Mouse (Mus musculus): Measurements from ENCODE around the gene Mark3. TPM values are rescaled to one million over a fixed set of nuclear protein-coding genes. Genes with fewer than 3 reads are reported as not detected.

Mark3 gene
- polyA plus RNA-seq, 1 experiment from 2014 or later, result 70.0 TPM

- H3K9ac ChIP-seq, result no peak overlapping the region
- ATAC-seq (ENCODE audit: insufficient number of reproducible peaks, insufficient read depth, low FRiP score, low TSS enrichment), result no peak
- H3K4me1 ChIP-seq, result no peaks in the 10 kb centered on the region
- H3K4me3 ChIP-seq, result no peak overlapping the region
- H3K27me3 ChIP-seq, result no peaks in the 10 kb centered on the region
- no peaks in the 10 kb centered on the region for H3K9me3 ChIP-seq
- H3K4me2 ChIP-seq (replicated peaks), result no peak overlapping the region
- no peaks in the 10 kb centered on the region for H3K36me3 ChIP-seq
- no peak overlapping the region for H3K27ac ChIP-seq
- 52% methylated on average over 5 of the region's 5 CpGs for WGBS
Observed at GRCm38 (mm10) chr12:111563076-111563629, 11.2 kb upstream of the Mark3 start.

- Histone ChIP-seq H3K4me1 (no peaks in the 10 kb centered on the region), H3K27ac (no peak overlapping the region), H3K4me2 (replicated peaks) (no peak overlapping the region), H3K4me3 (no peak overlapping the region), H3K27me3 (no peaks in the 10 kb centered on the region), H3K9ac (no peak overlapping the region), H3K9me3 (no peaks in the 10 kb centered on the region), H3K36me3 (no peaks in the 10 kb centered on the region)
- ATAC-seq (ENCODE audit: insufficient number of reproducible peaks, insufficient read depth, low FRiP score, low TSS enrichment), result no peak
- WGBS, result 80% methylated on average over 5 of the region's 5 CpGs
Observed at GRCm38 (mm10) chr12:111565363-111565762, 9.0 kb upstream of the Mark3 start.

GRCm38 (mm10) chr12:111568836-111569235 is 5.5 kb upstream of the Mark3 start:
- no peak for ATAC-seq (ENCODE audit: insufficient number of reproducible peaks, insufficient read depth, low FRiP score, low TSS enrichment)

GRCm38 (mm10) chr12:111572406-111572805 is 1.9 kb upstream of the Mark3 start:
- Histone ChIP-seq H3K27ac (no peak overlapping the region), H3K9me3 (no peaks in the 10 kb centered on the region), H3K9ac (no peak overlapping the region), H3K4me3 (no peak overlapping the region), H3K4me2 (replicated peaks) (no peak overlapping the region), H3K36me3 (no peaks in the 10 kb centered on the region), H3K27me3 (no peaks in the 10 kb centered on the region), H3K4me1 (peaks cover 14% of the 10 kb centered on the region)
- 76% methylated on average over 7 of the region's 7 CpGs for WGBS
- no peak for ATAC-seq (ENCODE audit: insufficient number of reproducible peaks, insufficient read depth, low FRiP score, low TSS enrichment)

More at GRCm38 (mm10) chr12:111568836-111569235, 5.5 kb upstream of the Mark3 start:
- no peaks in the 10 kb centered on the region for H3K9me3 ChIP-seq
- H3K27me3 ChIP-seq, result no peaks in the 10 kb centered on the region
- peaks cover 8% of the 10 kb centered on the region for H3K4me1 ChIP-seq
- no peak overlapping the region for H3K9ac ChIP-seq
- H3K27ac ChIP-seq, result no peak overlapping the region
- no peak overlapping the region for H3K4me3 ChIP-seq
- H3K4me2 ChIP-seq (replicated peaks), result no peak overlapping the region
- 70% methylated on average over 11 of the region's 11 CpGs for WGBS
- no peaks in the 10 kb centered on the region for H3K36me3 ChIP-seq

GRCm38 (mm10) chr12:111573315-111573714 is 1.0 kb upstream of the Mark3 start:
- Histone ChIP-seq H3K4me1 (peaks cover 14% of the 10 kb centered on the region), H3K36me3 (no peaks in the 10 kb centered on the region), H3K4me2 (replicated peaks) (peak overlapping the region; percentile 87), H3K9me3 (no peaks in the 10 kb centered on the region), H3K9ac (peak overlapping the region; percentile 99), H3K27me3 (no peaks in the 10 kb centered on the region), H3K4me3 (peak overlapping the region; percentile 100), H3K27ac (no peak overlapping the region)
- 35% methylated on average over 6 of the region's 6 CpGs for WGBS
- ATAC-seq (ENCODE audit: insufficient number of reproducible peaks, insufficient read depth, low FRiP score, low TSS enrichment), result no peak

GRCm38 (mm10) chr12:111574887-111575838 is 840 bp downstream of the Mark3 start:
- Histone ChIP-seq H3K36me3 (no peaks in the 10 kb centered on the region), H3K9ac (peak overlapping the region; percentile 99), H3K9me3 (no peaks in the 10 kb centered on the region), H3K4me3 (peak overlapping the region; percentile 100), H3K27me3 (no peaks in the 10 kb centered on the region), H3K4me1 (peaks cover 14% of the 10 kb centered on the region), H3K27ac (peak overlapping the region; percentile 95), H3K4me2 (replicated peaks) (peak overlapping the region; percentile 87)
- ATAC-seq (ENCODE audit: insufficient number of reproducible peaks, insufficient read depth, low FRiP score, low TSS enrichment), result peak; percentile 65
- WGBS, result under 1% methylated on average over 58 of the region's 58 CpGs

GRCm38 (mm10) chr12:111583058-111583457 is 8.7 kb downstream of the Mark3 start:
- Histone ChIP-seq H3K4me1 (no peaks in the 10 kb centered on the region), H3K27ac (no peak overlapping the region), H3K36me3 (no peaks in the 10 kb centered on the region), H3K9ac (no peak overlapping the region), H3K4me2 (replicated peaks) (no peak overlapping the region), H3K9me3 (no peaks in the 10 kb centered on the region), H3K27me3 (no peaks in the 10 kb centered on the region), H3K4me3 (no peak overlapping the region)
- no peak for ATAC-seq (ENCODE audit: insufficient number of reproducible peaks, insufficient read depth, low FRiP score, low TSS enrichment)
- 83% methylated on average over 1 of the region's 1 CpGs for WGBS

- Histone ChIP-seq H3K4me2 (replicated peaks) (no peak overlapping the region), H3K27me3 (no peaks in the 10 kb centered on the region), H3K9ac (no peak overlapping the region), H3K36me3 (no peaks in the 10 kb centered on the region), H3K4me1 (no peaks in the 10 kb centered on the region), H3K9me3 (no peaks in the 10 kb centered on the region), H3K27ac (no peak overlapping the region), H3K4me3 (no peak overlapping the region)
- ATAC-seq (ENCODE audit: insufficient number of reproducible peaks, insufficient read depth, low FRiP score, low TSS enrichment), result no peak
- WGBS, result 79% methylated on average over 1 of the region's 1 CpGs
Observed at GRCm38 (mm10) chr12:111584401-111584800, 10.1 kb downstream of the Mark3 start.

- 82% methylated on average over 12 of the region's 12 CpGs for WGBS
- no peak overlapping the region for H3K27ac ChIP-seq
- H3K9me3 ChIP-seq, result no peaks in the 10 kb centered on the region
- no peaks in the 10 kb centered on the region for H3K4me1 ChIP-seq
- H3K9ac ChIP-seq, result no peak overlapping the region
- H3K4me3 ChIP-seq, result no peak overlapping the region
- peaks cover under 1% of the 10 kb centered on the region; the same call in 1 of the 2 replicates for H3K36me3 ChIP-seq
- no peak for ATAC-seq (ENCODE audit: insufficient number of reproducible peaks, insufficient read depth, low FRiP score, low TSS enrichment)
- H3K4me2 ChIP-seq (replicated peaks), result no peak overlapping the region
- H3K27me3 ChIP-seq, result no peaks in the 10 kb centered on the region
Observed at GRCm38 (mm10) chr12:111587252-111587651, 12.9 kb downstream of the Mark3 start.

- Histone ChIP-seq H3K27ac (no peak overlapping the region), H3K9ac (no peak overlapping the region), H3K4me3 (no peak overlapping the region), H3K4me2 (replicated peaks) (no peak overlapping the region), H3K27me3 (no peaks in the 10 kb centered on the region), H3K9me3 (no peaks in the 10 kb centered on the region), H3K36me3 (peaks cover 38% of the 10 kb centered on the region), H3K4me1 (no peaks in the 10 kb centered on the region)
- no peak for ATAC-seq (ENCODE audit: insufficient number of reproducible peaks, insufficient read depth, low FRiP score, low TSS enrichment)
- WGBS, result 88% methylated on average over 14 of the region's 14 CpGs
Observed at GRCm38 (mm10) chr12:111592407-111593021, 18.2 kb downstream of the Mark3 start.

GRCm38 (mm10) chr12:111593775-111594174 is 19.5 kb downstream of the Mark3 start:
- H3K27ac ChIP-seq, result no peak overlapping the region
- no peaks in the 10 kb centered on the region for H3K27me3 ChIP-seq
- no peak for ATAC-seq (ENCODE audit: insufficient number of reproducible peaks, insufficient read depth, low FRiP score, low TSS enrichment)
- H3K9me3 ChIP-seq, result no peaks in the 10 kb centered on the region
- no peak overlapping the region for H3K4me2 ChIP-seq (replicated peaks)
- H3K4me3 ChIP-seq, result no peak overlapping the region
- H3K4me1 ChIP-seq, result no peaks in the 10 kb centered on the region
- H3K36me3 ChIP-seq, result peaks cover 49% of the 10 kb centered on the region
- H3K9ac ChIP-seq, result no peak overlapping the region
- WGBS, result 94% methylated on average over 2 of the region's 2 CpGs

- no peak overlapping the region for H3K4me3 ChIP-seq
- H3K9me3 ChIP-seq, result no peaks in the 10 kb centered on the region
- ATAC-seq (ENCODE audit: insufficient number of reproducible peaks, insufficient read depth, low FRiP score, low TSS enrichment), result no peak
- no peak overlapping the region for H3K27ac ChIP-seq
- no peaks in the 10 kb centered on the region for H3K27me3 ChIP-seq
- WGBS, result 100% methylated on average over 1 of the region's 1 CpGs
- peaks cover 70% of the 10 kb centered on the region for H3K36me3 ChIP-seq
- no peak overlapping the region for H3K9ac ChIP-seq
- no peaks in the 10 kb centered on the region for H3K4me1 ChIP-seq
- H3K4me2 ChIP-seq (replicated peaks), result no peak overlapping the region
Observed at GRCm38 (mm10) chr12:111597310-111597709, 23.0 kb downstream of the Mark3 start.
